Mouse (Mus musculus): ENCODE data around the gene Methig1. TPM values are rescaled to one million over a fixed set of nuclear protein-coding genes. Genes with fewer than 3 reads are reported as not detected.
A peak's percentile ranks its signal among the peaks of the same experiment; 100 is the strongest.
"Not testable (repeated sequence)": the region's sequence is repeated elsewhere in the genome, so short reads cannot be mapped to it uniquely, and the experiment has no call there.

Methig1 gene
- polyA plus RNA-seq, 1 experiment from 2014 or later, result not detected

DNA sequence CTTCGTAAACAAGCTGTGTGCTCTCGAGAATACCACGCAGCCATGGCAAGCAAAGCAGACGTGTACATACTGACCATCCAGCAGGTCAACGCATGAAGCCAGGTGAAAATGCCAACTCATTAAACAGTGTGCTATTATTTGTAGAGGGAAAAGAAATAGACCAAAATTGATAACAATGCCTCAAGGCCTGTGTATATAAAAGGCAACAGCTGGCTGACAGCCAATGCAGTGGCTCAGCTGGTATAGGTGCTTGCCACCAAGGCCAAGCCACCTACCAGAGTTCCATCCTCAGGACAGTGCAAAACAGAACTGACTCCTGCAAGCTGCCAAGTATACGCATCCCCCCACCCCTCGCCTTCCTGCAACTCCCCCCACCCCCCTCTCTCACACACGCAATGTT lies 62.7 kb downstream of the Methig1 start:
- WGBS, result 81% methylated on average over 8 of the region's 8 CpGs
- Histone ChIP-seq H3K27ac (ENCODE audit: low read length) (no peak overlapping the region), H3K9me3 (ENCODE audit: control insufficient read depth, low read length) (no peaks in the 10 kb centered on the region), H3K9ac (ENCODE audit: low read depth, low read length) (no peak overlapping the region), H3K4me3 (ENCODE audit: low read length) (no peak overlapping the region), H3K4me2 (ENCODE audit: low read depth, low read length) (no peak overlapping the region), H3K27me3 (replicated peaks; ENCODE audit: control insufficient read depth, insufficient read depth, low read length) (no peaks in the 10 kb centered on the region), H3K36me3 (ENCODE audit: control insufficient read depth, insufficient read depth, low read length) (no peaks in the 10 kb centered on the region), H3K4me1 (ENCODE audit: control insufficient read depth, insufficient read depth, low read length) (peaks cover 23% of the 10 kb centered on the region)
- ATAC-seq, result no peak

DNA sequence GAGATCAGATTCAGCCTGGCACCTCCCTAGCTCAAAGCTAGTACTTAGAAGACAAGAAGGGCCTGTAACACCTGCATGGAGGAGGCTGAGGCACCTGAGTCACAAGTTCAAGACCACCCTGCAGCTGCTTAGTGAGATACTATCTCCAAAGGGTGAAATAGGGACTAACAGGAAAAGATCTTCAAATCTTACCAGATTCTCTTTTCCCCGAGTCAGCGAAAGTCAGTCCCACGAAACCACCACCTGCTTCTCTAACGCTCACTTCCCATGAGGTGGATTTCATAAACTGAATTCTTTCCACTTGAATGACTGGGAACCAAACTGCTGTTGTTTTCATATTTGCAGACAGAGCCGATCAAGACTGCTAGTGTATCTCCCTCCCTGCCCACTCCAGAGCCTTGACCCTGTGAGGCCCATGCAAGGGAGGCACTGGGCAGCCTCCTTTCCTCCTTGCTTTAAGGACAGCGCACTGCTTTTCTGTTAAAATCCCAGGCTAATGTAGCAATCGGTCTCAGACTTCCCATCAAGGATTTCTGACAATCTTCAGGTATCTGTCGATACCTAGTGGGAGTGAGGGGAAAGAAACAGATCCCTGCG lies 65.0 kb downstream of the Methig1 start:
- Histone ChIP-seq H3K27ac (ENCODE audit: low read length) (no peak overlapping the region), H3K9me3 (ENCODE audit: control insufficient read depth, low read length) (no peaks in the 10 kb centered on the region), H3K9ac (ENCODE audit: low read depth, low read length) (0 out of 2 replicates have a peak overlapping the region, but pooled peaks have one; percentile 25)

DNA sequence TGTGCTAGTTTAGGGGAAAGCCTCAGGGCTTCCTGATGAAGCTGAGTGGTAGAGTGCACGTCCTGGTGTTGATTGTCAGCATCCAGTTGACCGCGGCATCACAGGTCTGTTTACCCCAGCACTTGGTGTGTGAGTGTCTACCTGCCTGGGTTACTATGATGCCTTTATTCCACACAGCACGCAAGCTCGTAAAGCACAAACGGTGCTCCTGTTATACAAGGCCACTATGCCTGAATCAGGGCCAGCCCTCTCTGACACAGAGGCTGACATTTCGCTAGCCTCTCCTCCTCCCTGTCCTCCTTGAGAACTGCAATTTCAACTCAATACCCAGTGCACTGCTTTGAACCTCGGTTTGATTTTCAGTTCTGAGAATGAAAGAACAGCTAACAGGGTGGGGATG lies 66.4 kb downstream of the Methig1 start:
- ATAC-seq, result no peak
- Histone ChIP-seq H3K4me1 (ENCODE audit: control insufficient read depth, insufficient read depth, low read length) (peaks cover 35% of the 10 kb centered on the region), H3K9ac (ENCODE audit: low read depth, low read length) (peak overlapping the region; percentile 5; the same call in 1 of the 2 replicates)

More for the DNA sequence above, 65.0 kb downstream of the Methig1 start:
- Histone ChIP-seq H3K4me3 (ENCODE audit: low read length) (no peak overlapping the region), H3K36me3 (ENCODE audit: control insufficient read depth, insufficient read depth, low read length) (no peaks in the 10 kb centered on the region), H3K4me1 (ENCODE audit: control insufficient read depth, insufficient read depth, low read length) (peaks cover 32% of the 10 kb centered on the region), H3K4me2 (ENCODE audit: low read depth, low read length) (no peak overlapping the region), H3K27me3 (replicated peaks; ENCODE audit: control insufficient read depth, insufficient read depth, low read length) (no peaks in the 10 kb centered on the region)
- WGBS, result 76% methylated on average over 9 of the region's 9 CpGs
- ATAC-seq, result no peak

DNA sequence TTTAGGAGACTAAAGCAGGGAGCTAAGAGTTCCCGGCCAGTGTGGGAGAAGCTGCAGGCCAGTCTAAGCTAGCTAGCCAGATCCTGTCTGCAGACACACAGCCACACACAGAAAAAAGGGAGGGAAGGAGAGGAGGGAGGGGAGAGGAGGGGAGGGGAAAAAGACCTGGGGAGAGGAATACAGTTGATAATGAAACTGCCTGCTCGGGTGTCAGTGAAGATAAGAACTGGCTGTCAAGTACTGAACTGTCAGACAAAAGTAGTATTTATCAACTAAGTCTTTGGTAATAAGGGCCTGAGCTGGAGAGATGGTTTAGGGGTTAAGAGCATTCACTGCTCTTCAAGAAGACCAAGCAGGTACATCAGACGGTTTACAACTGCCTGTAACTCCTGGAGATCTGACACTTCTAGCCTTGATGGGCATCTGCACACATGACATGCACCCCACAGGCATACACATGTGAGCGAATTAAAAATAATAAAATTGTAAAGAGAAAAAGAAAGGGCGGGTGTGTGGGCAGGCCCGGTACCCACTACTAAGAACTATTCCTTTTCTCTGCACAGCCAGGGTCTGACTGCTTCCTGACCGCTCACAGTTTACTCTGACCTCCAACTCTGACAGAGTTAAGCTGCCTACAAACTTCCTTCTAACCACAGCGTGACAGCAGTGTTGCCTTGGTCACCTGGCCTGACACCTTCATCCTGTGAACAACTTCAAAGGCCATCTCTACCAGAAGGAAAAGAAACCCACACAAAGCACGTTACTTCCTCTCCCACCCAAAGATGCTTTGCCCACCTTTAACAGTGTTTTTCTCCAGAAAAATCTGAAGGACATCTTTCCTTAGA lies 67.2 kb downstream of the Methig1 start:
- 0 out of 2 replicates have a peak, but pooled peaks have one; percentile 11 for ATAC-seq
- 62% methylated on average over 9 of the region's 9 CpGs for WGBS
- no peak overlapping the region for H3K4me3 ChIP-seq (ENCODE audit: low read length)
- peak overlapping the region; percentile 6; the same call in 1 of the 2 replicates for H3K4me2 ChIP-seq (ENCODE audit: low read depth, low read length)
- peaks cover 40% of the 10 kb centered on the region for H3K4me1 ChIP-seq (ENCODE audit: control insufficient read depth, insufficient read depth, low read length)
- H3K27me3 ChIP-seq (replicated peaks; ENCODE audit: control insufficient read depth, insufficient read depth, low read length), result no peaks in the 10 kb centered on the region
- no peaks in the 10 kb centered on the region for H3K9me3 ChIP-seq (ENCODE audit: control insufficient read depth, low read length)
- H3K9ac ChIP-seq (ENCODE audit: low read depth, low read length), result peak overlapping the region; percentile 5; the same call in 1 of the 2 replicates
- peak overlapping the region; percentile 43; the same call in 1 of the 2 replicates for H3K27ac ChIP-seq (ENCODE audit: low read length)
- H3K36me3 ChIP-seq (ENCODE audit: control insufficient read depth, insufficient read depth, low read length), result no peaks in the 10 kb centered on the region

More for the DNA sequence above, 66.4 kb downstream of the Methig1 start:
- H3K4me2 ChIP-seq (ENCODE audit: low read depth, low read length), result no peak overlapping the region
- H3K9me3 ChIP-seq (ENCODE audit: control insufficient read depth, low read length), result no peaks in the 10 kb centered on the region
- H3K36me3 ChIP-seq (ENCODE audit: control insufficient read depth, insufficient read depth, low read length), result no peaks in the 10 kb centered on the region
- H3K4me3 ChIP-seq (ENCODE audit: low read length), result no peak overlapping the region
- H3K27ac ChIP-seq (ENCODE audit: low read length), result peak overlapping the region; percentile 1; the same call in 1 of the 2 replicates
- no peaks in the 10 kb centered on the region for H3K27me3 ChIP-seq (replicated peaks; ENCODE audit: control insufficient read depth, insufficient read depth, low read length)
- 69% methylated on average over 8 of the region's 8 CpGs for WGBS

DNA sequence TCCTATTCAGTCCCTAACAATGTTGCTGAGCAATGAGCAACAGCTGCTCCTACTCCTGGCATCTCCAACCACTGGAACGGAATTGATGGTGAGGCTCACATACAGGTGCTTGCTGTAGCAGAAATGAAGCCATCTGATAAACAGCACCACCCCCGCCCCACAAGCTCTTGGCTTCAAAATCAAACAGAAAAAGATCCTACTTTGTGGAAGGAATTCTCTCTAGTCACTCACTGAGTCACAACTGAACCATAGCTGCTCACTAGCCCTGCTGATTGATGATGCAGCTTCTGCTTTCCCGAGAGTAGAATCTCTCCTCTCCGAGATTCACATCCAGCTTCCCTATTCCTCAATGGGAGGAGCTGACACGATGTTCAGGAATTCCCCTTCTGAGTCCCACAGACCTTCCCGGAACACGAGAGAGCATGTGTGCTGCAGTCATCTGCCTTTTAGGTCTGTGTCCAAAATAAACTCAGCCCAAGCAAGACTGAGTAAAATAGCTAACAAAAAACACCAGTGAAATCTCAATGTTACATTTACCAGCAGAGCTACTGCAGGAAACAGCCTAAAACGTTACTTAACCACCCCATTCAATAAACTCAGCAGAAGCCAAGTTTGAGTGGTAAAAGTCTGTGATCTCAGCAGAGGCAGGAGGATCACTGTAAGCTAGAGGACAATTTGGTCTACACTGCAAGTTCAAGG lies 68.3 kb downstream of the Methig1 start:
- WGBS, result 32% methylated on average over 8 of the region's 8 CpGs
- Histone ChIP-seq H3K9me3 (ENCODE audit: control insufficient read depth, low read length) (no peaks in the 10 kb centered on the region), H3K27me3 (replicated peaks; ENCODE audit: control insufficient read depth, insufficient read depth, low read length) (no peaks in the 10 kb centered on the region), H3K9ac (ENCODE audit: low read depth, low read length) (peak overlapping the region; percentile 97), H3K4me1 (ENCODE audit: control insufficient read depth, insufficient read depth, low read length) (peaks cover 40% of the 10 kb centered on the region), H3K4me2 (ENCODE audit: low read depth, low read length) (peak overlapping the region; percentile 95), H3K36me3 (ENCODE audit: control insufficient read depth, insufficient read depth, low read length) (no peaks in the 10 kb centered on the region), H3K27ac (ENCODE audit: low read length) (peak overlapping the region; percentile 68; the same call in 1 of the 2 replicates), H3K4me3 (ENCODE audit: low read length) (peak overlapping the region; percentile 93)
- no peak for ATAC-seq

DNA sequence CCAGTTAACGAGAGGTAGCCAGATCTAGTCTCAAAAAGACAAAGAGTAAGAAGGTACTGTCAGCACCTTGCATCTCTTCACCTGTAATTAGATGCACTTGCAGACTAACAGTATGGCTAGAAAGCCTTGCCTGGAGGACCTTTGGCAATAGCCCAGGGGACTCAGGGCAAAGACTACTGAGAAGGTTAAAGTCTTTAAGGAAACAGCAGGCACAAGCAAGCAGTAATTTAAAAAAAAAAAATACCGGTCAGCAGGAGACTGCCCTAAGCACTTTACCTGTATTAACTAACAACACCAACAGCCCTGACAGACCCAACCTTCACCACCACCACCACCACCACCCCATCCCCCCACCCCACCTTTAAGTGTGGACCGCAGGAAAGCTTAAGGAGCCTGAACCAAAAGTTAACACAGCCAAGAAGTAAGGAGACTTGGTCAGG lies 68.8 kb downstream of the Methig1 start, which contains the start of gene Gm5475:
Gm5475 (plus strand) TSS at position 390 of the 440 bp plus-strand sequence.
- H3K9ac ChIP-seq (ENCODE audit: low read depth, low read length), result peak within 1 kb of the TSS; percentile 97
- not testable (repeated sequence) for ATAC-seq; H3K27me3 ChIP-seq (replicated peaks; ENCODE audit: control insufficient read depth, insufficient read depth, low read length); H3K36me3 ChIP-seq (ENCODE audit: control insufficient read depth, insufficient read depth, low read length); H3K9me3 ChIP-seq (ENCODE audit: control insufficient read depth, low read length)
- peak within 1 kb of the TSS; percentile 93 for H3K4me3 ChIP-seq (ENCODE audit: low read length)
- H3K4me2 ChIP-seq (ENCODE audit: low read depth, low read length), result peak within 1 kb of the TSS; percentile 95
- peaks cover 40% of the 10 kb centered on the region for H3K4me1 ChIP-seq (ENCODE audit: control insufficient read depth, insufficient read depth, low read length)
- 32% methylated on average over 3 of the region's 3 CpGs for WGBS
- H3K27ac ChIP-seq (ENCODE audit: low read length), result peak within 1 kb of the TSS; percentile 68

DNA sequence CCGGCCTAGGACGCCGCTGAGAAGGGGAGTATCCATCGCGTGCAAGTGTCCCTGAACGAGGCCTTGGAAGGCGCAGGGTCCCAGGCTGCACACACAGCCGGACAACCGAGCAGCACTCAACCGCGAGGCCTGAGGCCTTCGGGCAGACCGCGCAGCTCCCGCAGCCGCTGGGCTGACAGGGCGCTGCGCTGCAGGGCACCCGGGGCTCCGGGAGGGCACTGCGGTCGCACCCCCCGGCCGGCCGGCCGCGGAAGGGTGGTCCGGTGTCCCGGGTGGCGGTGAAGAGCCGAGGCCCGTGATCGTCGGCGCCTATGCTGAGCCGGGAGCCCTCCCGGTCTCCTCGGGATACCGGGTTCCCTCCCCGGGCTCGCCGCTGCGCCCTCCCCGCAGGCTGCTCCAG lies 69.5 kb downstream of the Methig1 start:
- peak overlapping the region; percentile 95 for H3K4me2 ChIP-seq (ENCODE audit: low read depth, low read length)
- WGBS, result under 1% methylated on average over 44 of the region's 44 CpGs
- no peaks in the 10 kb centered on the region for H3K36me3 ChIP-seq (ENCODE audit: control insufficient read depth, insufficient read depth, low read length)
- H3K9ac ChIP-seq (ENCODE audit: low read depth, low read length), result peak overlapping the region; percentile 97
- H3K27me3 ChIP-seq (replicated peaks; ENCODE audit: control insufficient read depth, insufficient read depth, low read length), result no peaks in the 10 kb centered on the region
- H3K27ac ChIP-seq (ENCODE audit: low read length), result peak overlapping the region; percentile 61
- ATAC-seq, result peak; percentile 51
- peak overlapping the region; percentile 93 for H3K4me3 ChIP-seq (ENCODE audit: low read length)
- H3K4me1 ChIP-seq (ENCODE audit: control insufficient read depth, insufficient read depth, low read length), result peaks cover 40% of the 10 kb centered on the region
- no peaks in the 10 kb centered on the region for H3K9me3 ChIP-seq (ENCODE audit: control insufficient read depth, low read length)

DNA sequence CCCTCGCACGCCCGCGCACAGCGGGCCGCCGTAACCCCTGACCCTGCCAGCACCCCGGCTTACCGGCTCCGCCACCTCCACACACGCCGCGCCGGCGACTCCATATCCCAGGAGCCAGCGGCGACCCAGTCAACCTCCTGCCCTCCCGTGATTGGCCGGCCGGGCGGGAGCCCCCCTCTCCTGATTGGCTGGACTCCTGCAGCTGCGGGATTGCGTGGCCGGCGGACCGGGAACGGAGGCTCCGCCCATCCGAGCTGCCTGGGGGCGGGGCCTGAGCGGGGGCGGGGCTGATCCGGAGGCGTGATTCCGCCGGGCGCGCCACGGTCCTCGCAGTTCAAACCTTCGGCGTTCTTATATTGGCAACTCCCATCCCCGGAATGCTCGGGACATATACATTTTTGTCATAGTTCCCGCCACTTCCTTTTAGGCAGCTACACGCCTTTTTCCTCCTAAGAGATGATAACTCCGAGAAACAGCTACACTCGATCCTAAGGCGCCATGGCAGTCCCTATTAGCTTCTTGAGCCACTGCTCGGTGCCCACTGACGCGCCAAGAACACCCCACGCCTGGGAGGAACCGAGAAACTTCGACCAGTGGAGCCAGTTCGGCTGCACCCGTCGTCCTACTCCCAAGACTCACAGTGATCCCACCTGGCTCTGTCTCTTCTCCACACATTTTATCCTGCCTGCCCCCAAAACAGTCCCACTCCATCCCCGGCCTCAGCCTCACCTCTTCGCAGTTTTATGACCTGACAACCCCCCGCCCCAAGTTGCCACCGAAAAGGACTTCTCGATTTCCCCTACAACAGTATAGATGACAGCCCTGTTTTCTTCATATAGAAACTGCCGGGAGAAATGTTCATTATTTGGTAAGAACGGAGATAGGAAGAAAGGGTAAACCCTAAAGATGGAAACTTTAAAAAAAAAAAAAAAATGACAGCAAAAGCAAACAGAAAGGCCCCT lies 70.2 kb downstream of the Methig1 start:
- Histone ChIP-seq H3K4me2 (ENCODE audit: low read depth, low read length) (peak overlapping the region; percentile 95), H3K36me3 (ENCODE audit: control insufficient read depth, insufficient read depth, low read length) (no peaks in the 10 kb centered on the region), H3K4me1 (ENCODE audit: control insufficient read depth, insufficient read depth, low read length) (peaks cover 37% of the 10 kb centered on the region), H3K27ac (ENCODE audit: low read length) (peak overlapping the region; percentile 89), H3K27me3 (replicated peaks; ENCODE audit: control insufficient read depth, insufficient read depth, low read length) (no peaks in the 10 kb centered on the region), H3K4me3 (ENCODE audit: low read length) (peak overlapping the region; percentile 93), H3K9me3 (ENCODE audit: control insufficient read depth, low read length) (no peaks in the 10 kb centered on the region), H3K9ac (ENCODE audit: low read depth, low read length) (peak overlapping the region; percentile 97)
- WGBS, result under 1% methylated on average over 65 of the region's 65 CpGs
- peak; percentile 95 for ATAC-seq

Measured in intestine, embryonic 16.5 days (tissue).